Mouse (Mus musculus) erythroblast, embryonic 14.5 days (primary cell): ENCODE results near the gene Rd3. TPM values are rescaled to one million over a fixed set of nuclear protein-coding genes. Genes with fewer than 3 reads are reported as not detected.

ENCODE experiments used
- H3K27me3 ChIP-seq: 2 replicates; pipeline ENCODE4 v1.6.1; 2012; ENCODE audit warnings: inconsistent platforms; ENCODE audit not compliant: control insufficient read depth
- H3K36me3 ChIP-seq: 2 replicates; pipeline ENCODE4 v1.6.1; 2012; ENCODE audit warnings: mild to moderate bottlenecking, inconsistent platforms; ENCODE audit not compliant: control insufficient read depth
- H3K4me1 ChIP-seq: 2 replicates; pipeline ENCODE4 v1.6.1; 2012; ENCODE audit warnings: inconsistent platforms; ENCODE audit not compliant: control insufficient read depth
- H3K4me3 ChIP-seq: replicated peaks from 2 replicates; pipeline ENCODE3; 2012; ENCODE audit warnings: moderate library complexity, mild to moderate bottlenecking, inconsistent platforms
- H3K9me3 ChIP-seq: 2 replicates; pipeline ENCODE4 v1.6.1; 2012; ENCODE audit warnings: low read length, inconsistent platforms, mixed read lengths; ENCODE audit not compliant: control insufficient read depth
- GATA1 ChIP-seq: IDR thresholded peaks from 2 replicates; pipeline ENCODE4 v1.6.1; 2012; ENCODE audit warnings: low read length, inconsistent platforms, mixed read lengths
- TAL1 ChIP-seq: IDR thresholded peaks from 3 replicates; pipeline ENCODE4 v1.6.1; 2012; ENCODE audit warnings: low read length, inconsistent platforms, mixed read lengths
- polyA plus RNA-seq: library from polyadenylated mRNA; stranded (reverse); fragments of >175 nt; gene quantifications from 2 replicates; pipeline ENCODE4 v1.2.3, GENCODE M21; 2012

Gene Rd3
- 0.01 TPM in 1 of 2 replicates, not detected in the other for polyA plus RNA-seq

DNA sequence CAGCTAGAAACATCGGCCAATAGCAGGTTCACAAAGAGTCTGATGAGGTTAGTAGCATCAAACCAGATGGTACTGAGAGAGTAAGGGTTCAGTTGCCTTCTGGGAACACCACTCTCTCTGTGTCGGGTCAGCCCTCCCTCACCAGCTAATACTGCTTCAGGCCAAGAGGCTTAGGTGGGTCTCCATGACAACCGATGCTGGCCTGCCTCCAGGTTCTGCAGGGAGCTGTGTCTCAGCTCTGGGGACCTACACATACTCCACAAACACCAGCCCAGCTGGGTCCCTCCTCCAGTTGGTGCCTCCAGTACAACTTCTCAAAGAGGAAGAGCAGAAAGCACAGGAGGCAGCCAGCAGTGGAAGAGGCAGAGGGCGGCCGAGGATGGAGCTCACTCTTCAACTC lies at the start of gene Rd3:
Gene Rd3 (plus strand): TSS at position 184 of the 400 bp plus-strand sequence.
- Histone ChIP-seq H3K36me3 (no peaks in the 10 kb centered on the region), H3K27me3 (peaks cover 7% of the 10 kb centered on the region), H3K4me1 (no peaks in the 10 kb centered on the region), H3K4me3 (no peak within 1 kb of the TSS), H3K9me3 (no peaks in the 10 kb centered on the region)
- TF ChIP-seq TAL1 (no peak), GATA1 (no peak)

DNA sequence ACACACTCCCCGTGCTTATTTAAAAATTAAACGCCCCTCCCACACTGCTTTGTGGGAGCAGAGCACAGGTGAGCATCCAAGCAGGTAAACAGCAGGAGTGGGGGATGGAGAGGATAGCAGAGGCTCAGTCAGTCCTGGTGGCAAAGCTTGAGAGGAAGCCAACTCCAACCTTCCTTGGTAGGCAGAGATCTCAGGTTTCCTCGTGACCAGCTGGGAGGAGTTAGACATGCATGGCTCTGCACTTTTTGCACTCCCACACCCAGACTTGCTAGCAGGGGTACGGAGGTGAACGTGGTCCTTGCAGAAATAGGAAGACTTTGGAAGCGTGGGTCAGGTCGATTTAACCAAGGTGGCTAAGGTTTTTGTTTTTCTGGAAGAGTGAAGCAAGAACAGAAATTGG lies 48.8 kb upstream of the Rd3 start:
- TF ChIP-seq GATA1 (no peak), TAL1 (no peak)
- Histone ChIP-seq H3K27me3 (peaks cover 6% of the 10 kb centered on the region; the same call in 1 of the 2 replicates), H3K36me3 (no peaks in the 10 kb centered on the region), H3K9me3 (no peaks in the 10 kb centered on the region), H3K4me3 (no peak overlapping the region), H3K4me1 (no peaks in the 10 kb centered on the region)

DNA sequence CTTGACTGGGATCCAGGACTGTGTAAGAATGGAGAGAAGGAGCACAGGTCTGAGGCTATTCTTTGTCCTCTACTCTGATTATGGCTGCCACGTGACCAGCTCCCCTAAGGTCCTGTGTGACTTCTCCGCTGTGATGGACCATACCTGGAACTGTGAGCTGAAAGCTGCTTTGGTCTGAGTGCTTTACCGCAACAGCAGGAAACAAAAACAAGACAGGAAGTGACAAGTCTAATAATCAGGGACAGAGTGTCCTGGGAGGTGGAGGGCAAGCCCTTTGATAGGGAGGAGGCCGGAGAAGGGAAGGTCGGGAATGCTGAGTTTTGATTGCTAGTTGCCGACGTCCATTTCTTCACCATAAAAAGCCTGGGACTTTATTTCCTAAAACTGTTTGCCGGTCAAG lies 48.1 kb upstream of the Rd3 start:
- no peaks in the 10 kb centered on the region for H3K4me1 ChIP-seq
- no peak for TF ChIP-seq GATA1
- TF ChIP-seq TAL1, result no peak
- peaks cover 6% of the 10 kb centered on the region; the same call in 1 of the 2 replicates for H3K27me3 ChIP-seq
- no peaks in the 10 kb centered on the region for H3K36me3 ChIP-seq
- no peaks in the 10 kb centered on the region for H3K9me3 ChIP-seq
- no peak overlapping the region for H3K4me3 ChIP-seq

- no peaks in the 10 kb centered on the region for H3K4me1 ChIP-seq
- TF ChIP-seq GATA1 (no peak), TAL1 (no peak)
- H3K36me3 ChIP-seq, result no peaks in the 10 kb centered on the region
- H3K4me3 ChIP-seq, result no peak overlapping the region
- H3K9me3 ChIP-seq, result no peaks in the 10 kb centered on the region
- H3K27me3 ChIP-seq, result peaks cover 6% of the 10 kb centered on the region; the same call in 1 of the 2 replicates
Observed at GRCm38 (mm10) chr1:191929897-191930524, 47.2 kb upstream of the Rd3 start.

GRCm38 (mm10) chr1:191930525-191931105 lies 46.6 kb upstream of the Rd3 start:
- Histone ChIP-seq H3K4me3 (no peak overlapping the region), H3K9me3 (no peaks in the 10 kb centered on the region), H3K27me3 (peaks cover 6% of the 10 kb centered on the region; the same call in 1 of the 2 replicates), H3K36me3 (no peaks in the 10 kb centered on the region), H3K4me1 (no peaks in the 10 kb centered on the region)
- TF ChIP-seq TAL1 (no peak), GATA1 (no peak)

- Histone ChIP-seq H3K9me3 (no peaks in the 10 kb centered on the region), H3K27me3 (peaks cover 6% of the 10 kb centered on the region; the same call in 1 of the 2 replicates), H3K4me3 (no peak overlapping the region), H3K4me1 (no peaks in the 10 kb centered on the region), H3K36me3 (no peaks in the 10 kb centered on the region)
- no peak for TF ChIP-seq TAL1
- no peak for TF ChIP-seq GATA1
Observed at GRCm38 (mm10) chr1:191932286-191932985, 44.7 kb upstream of the Rd3 start.

- TF ChIP-seq GATA1 (no peak), TAL1 (no peak)
- Histone ChIP-seq H3K4me1 (no peaks in the 10 kb centered on the region), H3K36me3 (no peaks in the 10 kb centered on the region), H3K9me3 (no peaks in the 10 kb centered on the region), H3K4me3 (no peak overlapping the region), H3K27me3 (peaks cover 6% of the 10 kb centered on the region; the same call in 1 of the 2 replicates)
Observed at GRCm38 (mm10) chr1:191932986-191933632, 44.1 kb upstream of the Rd3 start.

- no peak for TF ChIP-seq TAL1
- TF ChIP-seq GATA1, result no peak
- Histone ChIP-seq H3K9me3 (no peaks in the 10 kb centered on the region), H3K4me3 (no peak overlapping the region), H3K4me1 (no peaks in the 10 kb centered on the region), H3K36me3 (no peaks in the 10 kb centered on the region), H3K27me3 (no peaks in the 10 kb centered on the region)
Observed at GRCm38 (mm10) chr1:191943638-191944037, 33.5 kb upstream of the Rd3 start.

DNA sequence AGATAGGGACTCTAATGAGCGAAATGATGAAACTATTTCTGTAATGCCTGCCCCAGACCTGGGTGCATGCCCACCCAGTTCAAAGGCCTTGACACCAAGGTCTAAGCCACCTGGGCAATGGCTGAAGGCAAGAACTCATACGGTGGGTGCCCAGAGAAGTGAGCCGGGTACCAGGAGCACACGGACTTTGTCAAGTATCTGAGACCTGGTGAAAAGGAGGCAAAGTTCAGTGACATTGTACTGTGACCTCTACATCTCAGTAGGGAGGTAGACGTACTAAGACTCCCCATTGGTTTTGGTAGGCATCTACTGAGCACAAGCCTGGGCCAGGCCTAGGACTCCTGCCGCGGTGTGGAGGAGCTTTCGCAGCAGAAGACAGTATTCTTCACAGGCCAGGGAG lies 31.8 kb upstream of the Rd3 start:
- no peaks in the 10 kb centered on the region for H3K27me3 ChIP-seq
- H3K9me3 ChIP-seq, result no peaks in the 10 kb centered on the region
- no peak for TF ChIP-seq GATA1
- TF ChIP-seq TAL1, result no peak
- no peaks in the 10 kb centered on the region for H3K36me3 ChIP-seq
- no peaks in the 10 kb centered on the region for H3K4me1 ChIP-seq
- H3K4me3 ChIP-seq, result no peak overlapping the region
